Mouse (Mus musculus) kidney, embryonic 16.5 days (tissue): Measurements from ENCODE around the gene Itsn1. TPM values are rescaled to one million over a fixed set of nuclear protein-coding genes. Genes with fewer than 3 reads are reported as not detected.

ENCODE experiments used
- ATAC-seq: fragments of 200-750 bp; cut with Nextera tagmentation; 2 replicates; pipeline ENCODE4 v1.8.0; 2017; ENCODE audit warnings: moderate TSS enrichment; ENCODE audit not compliant: low FRiP score, low TSS enrichment
- H3K27ac ChIP-seq: fragments of 300-500 bp; sonication (generic); 2 replicates; pipeline ENCODE4 v1.5.1; 2014; ENCODE audit warnings: low read length
- H3K27me3 ChIP-seq: fragments of 300-500 bp; sonication (generic); 2 replicates; pipeline ENCODE4 v1.6.1; 2014; ENCODE audit warnings: low read length, control low read depth, mixed read lengths; ENCODE audit not compliant: insufficient read depth
- H3K36me3 ChIP-seq: fragments of 300-500 bp; sonication (generic); 2 replicates; pipeline ENCODE4 v1.6.1; 2014; ENCODE audit warnings: low read length, control low read depth, mixed read lengths; ENCODE audit not compliant: insufficient read depth
- H3K4me1 ChIP-seq: fragments of 300-500 bp; sonication (generic); 2 replicates; pipeline ENCODE4 v1.6.1; 2014; ENCODE audit warnings: low read length, control low read depth, mixed read lengths; ENCODE audit not compliant: insufficient read depth
- H3K4me2 ChIP-seq: fragments of 300-500 bp; sonication (generic); replicated peaks from 2 replicates; pipeline ENCODE4 v1.6.1; 2014; ENCODE audit warnings: low read depth, low read length
- H3K4me3 ChIP-seq: fragments of 300-500 bp; sonication (generic); 2 replicates; pipeline ENCODE4 v1.5.1; 2014; ENCODE audit warnings: mild to moderate bottlenecking, low read length
- H3K9ac ChIP-seq: fragments of 300-500 bp; sonication (generic); replicated peaks from 2 replicates; pipeline ENCODE4 v1.6.1; 2014; ENCODE audit warnings: low read length
- H3K9me3 ChIP-seq: fragments of 300-500 bp; sonication (generic); 2 replicates; pipeline ENCODE4 v1.6.1; 2016; ENCODE audit warnings: low read length, control low read depth
- WGBS: fragments of 180-500 bp; shearing (Covaris S2); extraction: QIAGEN DNeasy Blood & Tissue Kit; methylation state at CpG from one replicate; pipeline ENCODE4 v1.1.7; 2014; 5-methylcytosine and 5-hydroxymethylcytosine counted together
- polyA plus RNA-seq: library from polyadenylated mRNA; unstranded; fragments of >200 nt; fragmentation: Nextera tagmentation; extraction: Ambion mirVana; gene quantifications from 2 replicates; pipeline ENCODE4 v1.2.1, GENCODE M21; 2015

The Itsn1 gene
- polyA plus RNA-seq, 1 experiment from 2014 or later, result 24.3 TPM

- Histone ChIP-seq H3K4me3 (no peak overlapping the region), H3K4me1 (peaks cover 28% of the 10 kb centered on the region), H3K36me3 (peaks cover 8% of the 10 kb centered on the region; the same call in 1 of the 2 replicates), H3K27ac (peak overlapping the region; percentile 83), H3K4me2 (no peak overlapping the region; the same call in 1 of the 2 replicates), H3K9me3 (no peaks in the 10 kb centered on the region), H3K9ac (no peak overlapping the region), H3K27me3 (no peaks in the 10 kb centered on the region)
- ATAC-seq, result peak; percentile 29; the same call in 1 of the 2 replicates
- WGBS, result 37% methylated on average over 9 of the region's 9 CpGs
Observed at GRCm38 (mm10) chr16:91882168-91882859, 153.2 kb downstream of the Itsn1 start.

- H3K4me3 ChIP-seq, result no peak overlapping the region
- no peak overlapping the region for H3K4me2 ChIP-seq
- H3K4me1 ChIP-seq, result peaks cover 28% of the 10 kb centered on the region
- H3K27ac ChIP-seq, result no peak overlapping the region
- no peaks in the 10 kb centered on the region for H3K27me3 ChIP-seq
- no peak for ATAC-seq
- H3K9ac ChIP-seq, result no peak overlapping the region
- no peaks in the 10 kb centered on the region for H3K9me3 ChIP-seq
- peaks cover 8% of the 10 kb centered on the region; the same call in 1 of the 2 replicates for H3K36me3 ChIP-seq
- 83% methylated on average over 2 of the region's 2 CpGs for WGBS
Observed at GRCm38 (mm10) chr16:91883636-91884035, 154.6 kb downstream of the Itsn1 start.

GRCm38 (mm10) chr16:91884196-91884595 lies 155.1 kb downstream of the Itsn1 start:
- no peak overlapping the region for H3K4me2 ChIP-seq
- no peak overlapping the region for H3K4me3 ChIP-seq
- ATAC-seq, result no peak
- no peak overlapping the region for H3K9ac ChIP-seq
- H3K36me3 ChIP-seq, result peaks cover 8% of the 10 kb centered on the region; the same call in 1 of the 2 replicates
- no peaks in the 10 kb centered on the region for H3K27me3 ChIP-seq
- no peaks in the 10 kb centered on the region for H3K9me3 ChIP-seq
- H3K27ac ChIP-seq, result no peak overlapping the region
- peaks cover 28% of the 10 kb centered on the region for H3K4me1 ChIP-seq
- 72% methylated on average over 5 of the region's 5 CpGs for WGBS

GRCm38 (mm10) chr16:91885389-91886122 lies 156.5 kb downstream of the Itsn1 start:
- Histone ChIP-seq H3K27me3 (no peaks in the 10 kb centered on the region), H3K27ac (0 out of 2 replicates have a peak overlapping the region, but pooled peaks have one; percentile 40), H3K9me3 (no peaks in the 10 kb centered on the region), H3K9ac (peak overlapping the region; percentile 4; the same call in 1 of the 2 replicates), H3K4me1 (peaks cover 28% of the 10 kb centered on the region), H3K36me3 (no peaks in the 10 kb centered on the region), H3K4me3 (peak overlapping the region; percentile 32), H3K4me2 (peak overlapping the region; percentile 53)
- WGBS, result 11% methylated on average over 18 of the region's 19 CpGs
- ATAC-seq, result peak; percentile 50

- ATAC-seq, result no peak
- no peaks in the 10 kb centered on the region for H3K27me3 ChIP-seq
- 89% methylated on average over 3 of the region's 3 CpGs for WGBS
- no peak overlapping the region for H3K4me2 ChIP-seq
- peaks cover 11% of the 10 kb centered on the region for H3K4me1 ChIP-seq
- no peaks in the 10 kb centered on the region for H3K9me3 ChIP-seq
- no peak overlapping the region for H3K27ac ChIP-seq
- H3K9ac ChIP-seq, result no peak overlapping the region
- no peak overlapping the region for H3K4me3 ChIP-seq
- no peaks in the 10 kb centered on the region for H3K36me3 ChIP-seq
Observed at GRCm38 (mm10) chr16:91888368-91888767, 159.3 kb downstream of the Itsn1 start.

GRCm38 (mm10) chr16:91889831-91890230 lies 160.8 kb downstream of the Itsn1 start:
- Histone ChIP-seq H3K4me2 (no peak overlapping the region), H3K4me3 (no peak overlapping the region), H3K9ac (no peak overlapping the region), H3K27me3 (no peaks in the 10 kb centered on the region), H3K27ac (no peak overlapping the region), H3K36me3 (no peaks in the 10 kb centered on the region), H3K4me1 (peaks cover 7% of the 10 kb centered on the region), H3K9me3 (no peaks in the 10 kb centered on the region)
- ATAC-seq, result no peak
- WGBS, result 49% methylated on average over 12 of the region's 12 CpGs

- Histone ChIP-seq H3K27me3 (no peaks in the 10 kb centered on the region), H3K27ac (no peak overlapping the region), H3K9me3 (no peaks in the 10 kb centered on the region), H3K4me1 (no peaks in the 10 kb centered on the region), H3K36me3 (no peaks in the 10 kb centered on the region), H3K4me2 (no peak overlapping the region), H3K4me3 (no peak overlapping the region), H3K9ac (no peak overlapping the region)
- no peak for ATAC-seq
- WGBS, result 85% methylated on average over 11 of the region's 11 CpGs
Observed at GRCm38 (mm10) chr16:91891218-91891617, 162.1 kb downstream of the Itsn1 start.

- no peaks in the 10 kb centered on the region for H3K9me3 ChIP-seq
- 71% methylated on average over 6 of the region's 6 CpGs for WGBS
- ATAC-seq, result no peak
- H3K27ac ChIP-seq, result no peak overlapping the region
- H3K4me1 ChIP-seq, result no peaks in the 10 kb centered on the region
- H3K4me2 ChIP-seq, result no peak overlapping the region
- H3K27me3 ChIP-seq, result no peaks in the 10 kb centered on the region
- no peaks in the 10 kb centered on the region for H3K36me3 ChIP-seq
- H3K4me3 ChIP-seq, result no peak overlapping the region
- no peak overlapping the region for H3K9ac ChIP-seq
Observed at GRCm38 (mm10) chr16:91896426-91896830, 167.3 kb downstream of the Itsn1 start.

- 55% methylated on average over 22 of the region's 22 CpGs for WGBS
- Histone ChIP-seq H3K27me3 (no peaks in the 10 kb centered on the region), H3K4me2 (no peak overlapping the region), H3K9ac (no peak overlapping the region), H3K36me3 (no peaks in the 10 kb centered on the region), H3K27ac (no peak overlapping the region), H3K9me3 (no peaks in the 10 kb centered on the region), H3K4me1 (no peaks in the 10 kb centered on the region), H3K4me3 (no peak overlapping the region)
- ATAC-seq, result no peak
Observed at GRCm38 (mm10) chr16:91898850-91899848, 170.1 kb downstream of the Itsn1 start.
